Mouse (Mus musculus) urinary bladder, adult 2 months (tissue): ENCODE measurements at regions not wholly inside any gene's neighbourhood (a gene's known extent, or its start where the extent isn't known, plus 50 kb on each side); places are given as distances from the start of the nearest gene placed in this dataset.

Experiments
- DNase-seq: peaks from one replicate; pipeline ENCODE4 v3.0.0; 2022; ENCODE audit warnings: low spot score

- DNase-seq, result no peak
Measured at GRCm38 (mm10) chr7:71648314-71648713, 297.0 kb upstream of the Gm10295 start.

- DNase-seq, result no peak
Measured at GRCm38 (mm10) chr7:71646944-71647343, 295.7 kb upstream of the Gm10295 start.

GRCm38 (mm10) chr7:71623048-71623447, 271.8 kb upstream of the Gm10295 start:
- DNase-seq, result no peak

GRCm38 (mm10) chr7:71603159-71603558, 251.9 kb upstream of the Gm10295 start:
- no peak for DNase-seq

GRCm38 (mm10) chr7:71596780-71597179, 245.5 kb upstream of the Gm10295 start:
- no peak for DNase-seq

GRCm38 (mm10) chr7:71587626-71588025, 236.3 kb upstream of the Gm10295 start:
- DNase-seq, result no peak

GRCm38 (mm10) chr7:71583443-71584055, 232.3 kb upstream of the Gm10295 start:
- no peak for DNase-seq

GRCm38 (mm10) chr7:71581746-71582145, 230.5 kb upstream of the Gm10295 start:
- DNase-seq, result no peak

- no peak for DNase-seq
Measured at GRCm38 (mm10) chr7:71560296-71560936, 209.1 kb upstream of the Gm10295 start.

- no peak for DNase-seq
Measured at GRCm38 (mm10) chr7:71556473-71556872, 205.2 kb upstream of the Gm10295 start.

GRCm38 (mm10) chr7:71555476-71555875, 204.2 kb upstream of the Gm10295 start:
- no peak for DNase-seq

GRCm38 (mm10) chr7:71546606-71547213, 195.4 kb upstream of the Gm10295 start:
- no peak for DNase-seq

- no peak for DNase-seq
Measured at GRCm38 (mm10) chr7:71541467-71541866, 190.2 kb upstream of the Gm10295 start.

- no peak for DNase-seq
Measured at GRCm38 (mm10) chr7:71533109-71533508, 181.8 kb upstream of the Gm10295 start.

- DNase-seq, result no peak
Measured at GRCm38 (mm10) chr7:71531496-71531895, 180.2 kb upstream of the Gm10295 start.

GRCm38 (mm10) chr7:71530922-71531321, 179.6 kb upstream of the Gm10295 start:
- no peak for DNase-seq

GRCm38 (mm10) chr7:71526152-71526551, 174.9 kb upstream of the Gm10295 start:
- no peak for DNase-seq

- DNase-seq, result no peak
Measured at GRCm38 (mm10) chr7:71524577-71525126, 173.4 kb upstream of the Gm10295 start.

- DNase-seq, result no peak
Measured at GRCm38 (mm10) chr7:71524119-71524518, 172.8 kb upstream of the Gm10295 start.

- DNase-seq, result no peak
Measured at GRCm38 (mm10) chr7:71507379-71507778, 156.1 kb upstream of the Gm10295 start.

GRCm38 (mm10) chr7:71500719-71501118, 149.4 kb upstream of the Gm10295 start:
- DNase-seq, result no peak

- DNase-seq, result no peak
Measured at GRCm38 (mm10) chr7:71498123-71498522, 146.8 kb upstream of the Gm10295 start.

- no peak for DNase-seq
Measured at GRCm38 (mm10) chr7:71491128-71491527, 139.8 kb upstream of the Gm10295 start.
